Mouse (Mus musculus): ENCODE measurements at regions not wholly inside any gene's neighbourhood (a gene's known extent, or its start where the extent isn't known, plus 50 kb on each side); places are given as distances from the start of the nearest gene placed in this dataset.

DNA sequence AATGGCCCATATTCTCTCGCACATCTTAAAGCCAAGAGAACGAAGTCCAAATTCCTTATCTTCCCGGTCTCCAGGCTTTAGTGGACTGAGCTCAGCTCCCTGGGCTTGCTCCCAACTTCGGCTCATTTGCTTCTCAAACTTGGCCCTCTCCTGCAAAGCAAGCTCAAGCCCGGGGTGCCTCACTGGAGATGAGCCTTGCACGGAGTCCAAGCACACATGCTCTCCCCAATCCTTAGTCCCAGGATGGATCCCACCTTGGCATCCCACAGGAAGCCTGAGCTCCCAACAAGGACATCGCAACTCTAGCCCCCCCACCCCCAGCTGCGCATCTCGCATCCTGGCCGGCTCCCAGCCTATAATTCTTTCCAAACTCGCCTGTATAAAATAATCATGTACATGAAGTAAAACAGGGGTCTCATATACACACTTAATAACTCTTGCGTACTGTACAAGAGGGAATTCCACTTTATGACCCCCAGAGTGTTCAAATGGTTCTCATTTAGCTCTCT lies 242.9 kb upstream of the Tbx3 start:
- H3K9me3 ChIP-seq (ENCODE audit: control insufficient read depth, low read length) = no peaks in the 10 kb centered on the region
- WGBS = 85% methylated on average over 12 of the region's 12 CpGs

DNA sequence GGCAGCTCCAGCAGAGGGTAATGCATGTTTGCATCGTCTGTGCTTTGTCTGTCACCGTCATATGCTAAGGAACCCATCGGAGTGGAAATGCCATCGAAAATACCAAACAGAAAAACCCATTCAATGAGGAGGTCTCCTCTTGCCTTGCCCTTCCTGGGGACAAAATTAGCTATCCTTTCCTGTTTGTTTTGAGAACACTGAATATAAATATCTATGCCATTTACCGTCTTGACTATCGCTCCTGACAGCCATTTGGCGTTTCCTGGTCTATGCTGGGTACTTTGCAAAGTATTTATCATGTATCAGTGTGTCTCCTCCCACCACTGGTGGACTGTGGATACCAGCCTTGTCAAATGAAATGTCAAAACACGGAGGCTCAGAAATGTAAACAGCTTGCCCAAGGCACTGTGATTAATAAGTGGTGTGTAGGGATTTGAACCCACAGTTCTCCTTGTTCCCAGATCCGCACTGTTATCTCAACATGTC lies 239.2 kb upstream of the Tbx3 start:
- Histone ChIP-seq H3K4me2 (ENCODE audit: low read depth) (no peak overlapping the region), H3K27ac (ENCODE audit: low read depth, low read length) (no peak overlapping the region), H3K36me3 (ENCODE audit: control insufficient read depth, insufficient read depth, low read length) (no peaks in the 10 kb centered on the region), H3K9ac (ENCODE audit: low read length) (no peak overlapping the region), H3K9me3 (ENCODE audit: control insufficient read depth, low read length) (no peaks in the 10 kb centered on the region), H3K27me3 (ENCODE audit: control insufficient read depth, insufficient read depth, low read length) (no peaks in the 10 kb centered on the region), H3K4me3 (ENCODE audit: low read depth, low read length) (no peak overlapping the region), H3K4me1 (ENCODE audit: control insufficient read depth, insufficient read depth, low read length) (no peaks in the 10 kb centered on the region)
- 88% methylated on average over 9 of the region's 9 CpGs for WGBS
- DNase-seq (ENCODE audit: low spot score) = no peak
- no peak for ATAC-seq (ENCODE audit: insufficient read depth, low FRiP score, low TSS enrichment)

More for the DNA sequence above, 242.9 kb upstream of the Tbx3 start:
- Histone ChIP-seq H3K9ac (ENCODE audit: low read length) (no peak overlapping the region), H3K4me1 (ENCODE audit: control insufficient read depth, insufficient read depth, low read length) (no peaks in the 10 kb centered on the region), H3K36me3 (ENCODE audit: control insufficient read depth, insufficient read depth, low read length) (no peaks in the 10 kb centered on the region), H3K4me3 (ENCODE audit: low read depth, low read length) (no peak overlapping the region), H3K27ac (ENCODE audit: low read depth, low read length) (no peak overlapping the region), H3K27me3 (ENCODE audit: control insufficient read depth, insufficient read depth, low read length) (no peaks in the 10 kb centered on the region), H3K4me2 (ENCODE audit: low read depth) (no peak overlapping the region)
- ATAC-seq (ENCODE audit: insufficient read depth, low FRiP score, low TSS enrichment) (no peak), DNase-seq (ENCODE audit: low spot score) (no peak)

DNA sequence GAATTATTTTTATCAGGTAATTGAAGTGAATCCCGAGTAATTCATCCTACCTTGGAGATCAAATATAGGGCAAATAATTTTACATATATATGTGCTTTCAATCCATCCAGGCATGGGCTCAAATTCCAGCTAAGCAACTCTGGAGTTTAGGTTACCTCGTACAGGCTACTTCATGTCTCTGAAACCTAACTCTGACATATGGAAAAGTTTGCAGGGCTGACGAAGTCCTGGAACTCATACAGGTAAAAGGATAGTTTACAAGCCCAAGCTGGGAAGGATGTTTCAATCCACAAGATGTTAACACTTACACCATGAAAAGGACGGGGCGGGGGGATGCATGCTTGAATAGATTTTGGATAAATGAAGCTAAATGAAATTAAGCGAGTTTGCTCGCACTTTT lies 235.9 kb upstream of the Tbx3 start:
- no peak for DNase-seq (ENCODE audit: low spot score)
- 60% methylated on average over 7 of the region's 7 CpGs for WGBS

DNA sequence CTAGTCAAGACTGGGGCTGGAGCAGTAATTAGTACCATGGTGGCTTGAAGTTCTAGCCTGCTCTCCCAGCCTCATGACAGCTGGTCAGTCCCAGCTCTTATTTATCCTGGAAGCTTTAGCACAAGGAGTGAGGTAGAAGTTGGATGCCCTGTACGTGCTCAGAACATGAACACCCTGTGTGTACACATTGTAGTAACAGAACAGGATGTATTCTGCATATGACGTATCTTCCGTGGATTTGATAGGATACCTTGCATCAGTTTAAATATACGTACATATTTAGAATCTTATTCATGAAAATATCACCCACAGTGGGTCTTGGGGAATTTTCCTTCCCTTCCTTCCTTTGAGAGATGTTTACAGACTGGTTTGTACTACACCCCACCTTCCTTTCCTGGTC lies 222.0 kb upstream of the Tbx3 start:
- Histone ChIP-seq H3K27ac (ENCODE audit: low read depth, low read length) (no peak overlapping the region), H3K9ac (ENCODE audit: low read length) (no peak overlapping the region), H3K36me3 (ENCODE audit: control insufficient read depth, insufficient read depth, low read length) (no peaks in the 10 kb centered on the region), H3K27me3 (ENCODE audit: control insufficient read depth, insufficient read depth, low read length) (no peaks in the 10 kb centered on the region), H3K4me2 (ENCODE audit: low read depth) (no peak overlapping the region), H3K9me3 (ENCODE audit: control insufficient read depth, low read length) (no peaks in the 10 kb centered on the region), H3K4me1 (ENCODE audit: control insufficient read depth, insufficient read depth, low read length) (no peaks in the 10 kb centered on the region), H3K4me3 (ENCODE audit: low read depth, low read length) (no peak overlapping the region)
- WGBS = 89% methylated on average over 4 of the region's 4 CpGs
- ATAC-seq (ENCODE audit: insufficient read depth, low FRiP score, low TSS enrichment) (no peak), DNase-seq (ENCODE audit: low spot score) (no peak)

More for the DNA sequence above, 235.9 kb upstream of the Tbx3 start:
- Histone ChIP-seq H3K9me3 (ENCODE audit: control insufficient read depth, low read length) (no peaks in the 10 kb centered on the region), H3K9ac (ENCODE audit: low read length) (no peak overlapping the region), H3K4me3 (ENCODE audit: low read depth, low read length) (no peak overlapping the region), H3K4me2 (ENCODE audit: low read depth) (no peak overlapping the region), H3K4me1 (ENCODE audit: control insufficient read depth, insufficient read depth, low read length) (no peaks in the 10 kb centered on the region), H3K27ac (ENCODE audit: low read depth, low read length) (no peak overlapping the region), H3K36me3 (ENCODE audit: control insufficient read depth, insufficient read depth, low read length) (no peaks in the 10 kb centered on the region), H3K27me3 (ENCODE audit: control insufficient read depth, insufficient read depth, low read length) (no peaks in the 10 kb centered on the region)
- ATAC-seq (ENCODE audit: insufficient read depth, low FRiP score, low TSS enrichment) = no peak

DNA sequence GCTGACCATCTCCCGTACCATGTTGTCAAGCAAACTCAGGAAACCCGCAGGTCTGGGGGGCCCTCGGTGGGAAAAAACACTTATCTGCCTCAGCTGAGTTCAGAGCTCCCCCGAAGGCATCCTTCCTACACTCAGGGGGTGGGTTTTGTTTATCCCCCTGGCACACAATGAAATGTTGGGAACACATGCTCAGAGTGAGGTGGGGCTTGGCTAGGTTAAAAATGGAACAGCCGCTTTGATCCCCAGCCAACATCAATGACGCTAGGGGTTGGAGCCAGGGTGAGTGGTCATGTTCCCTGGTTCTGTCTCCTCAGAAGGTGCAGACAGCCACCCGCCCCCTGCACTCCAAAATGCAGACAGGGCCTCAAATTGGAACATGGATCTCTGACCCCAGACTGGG lies 221.3 kb upstream of the Tbx3 start:
- DNase-seq (ENCODE audit: low spot score) (no peak), ATAC-seq (ENCODE audit: insufficient read depth, low FRiP score, low TSS enrichment) (no peak)
- H3K4me2 ChIP-seq (ENCODE audit: low read depth) = no peak overlapping the region
- WGBS = 76% methylated on average over 7 of the region's 7 CpGs
- no peaks in the 10 kb centered on the region for H3K27me3 ChIP-seq (ENCODE audit: control insufficient read depth, insufficient read depth, low read length)
- H3K4me3 ChIP-seq (ENCODE audit: low read depth, low read length) = no peak overlapping the region
- no peaks in the 10 kb centered on the region for H3K36me3 ChIP-seq (ENCODE audit: control insufficient read depth, insufficient read depth, low read length)
- no peak overlapping the region for H3K27ac ChIP-seq (ENCODE audit: low read depth, low read length)
- H3K4me1 ChIP-seq (ENCODE audit: control insufficient read depth, insufficient read depth, low read length) = no peaks in the 10 kb centered on the region
- H3K9ac ChIP-seq (ENCODE audit: low read length) = no peak overlapping the region
- H3K9me3 ChIP-seq (ENCODE audit: control insufficient read depth, low read length) = no peaks in the 10 kb centered on the region

DNA sequence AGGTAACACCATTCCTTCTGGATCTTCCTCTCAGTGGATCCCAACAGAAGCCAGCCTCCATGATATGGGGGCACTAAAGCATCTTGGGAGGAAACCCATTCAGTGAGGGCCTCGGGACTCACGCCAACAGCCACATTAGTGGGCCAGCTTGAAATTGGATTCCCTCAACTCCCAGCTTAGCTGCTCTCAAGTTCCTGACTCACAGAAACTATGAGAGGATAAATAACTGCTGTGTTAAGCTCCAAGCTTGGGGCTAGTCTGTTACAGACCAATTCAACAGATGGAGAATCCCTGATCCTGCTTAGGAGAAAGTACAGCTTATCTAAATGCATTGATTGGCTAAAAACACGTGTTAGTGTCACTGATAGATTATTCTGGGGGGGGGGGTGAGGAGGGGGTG lies 210.7 kb upstream of the Tbx3 start:
- DNase-seq (ENCODE audit: low spot score) = no peak
- no peaks in the 10 kb centered on the region for H3K4me1 ChIP-seq (ENCODE audit: control insufficient read depth, insufficient read depth, low read length)
- no peaks in the 10 kb centered on the region for H3K27me3 ChIP-seq (ENCODE audit: control insufficient read depth, insufficient read depth, low read length)
- H3K9ac ChIP-seq (ENCODE audit: low read length) = no peak overlapping the region
- no peak overlapping the region for H3K27ac ChIP-seq (ENCODE audit: low read depth, low read length)
- 86% methylated on average over 3 of the region's 3 CpGs for WGBS
- no peak overlapping the region for H3K4me2 ChIP-seq (ENCODE audit: low read depth)
- no peak for ATAC-seq (ENCODE audit: insufficient read depth, low FRiP score, low TSS enrichment)
- H3K9me3 ChIP-seq (ENCODE audit: control insufficient read depth, low read length) = no peaks in the 10 kb centered on the region
- H3K36me3 ChIP-seq (ENCODE audit: control insufficient read depth, insufficient read depth, low read length) = no peaks in the 10 kb centered on the region
- no peak overlapping the region for H3K4me3 ChIP-seq (ENCODE audit: low read depth, low read length)

DNA sequence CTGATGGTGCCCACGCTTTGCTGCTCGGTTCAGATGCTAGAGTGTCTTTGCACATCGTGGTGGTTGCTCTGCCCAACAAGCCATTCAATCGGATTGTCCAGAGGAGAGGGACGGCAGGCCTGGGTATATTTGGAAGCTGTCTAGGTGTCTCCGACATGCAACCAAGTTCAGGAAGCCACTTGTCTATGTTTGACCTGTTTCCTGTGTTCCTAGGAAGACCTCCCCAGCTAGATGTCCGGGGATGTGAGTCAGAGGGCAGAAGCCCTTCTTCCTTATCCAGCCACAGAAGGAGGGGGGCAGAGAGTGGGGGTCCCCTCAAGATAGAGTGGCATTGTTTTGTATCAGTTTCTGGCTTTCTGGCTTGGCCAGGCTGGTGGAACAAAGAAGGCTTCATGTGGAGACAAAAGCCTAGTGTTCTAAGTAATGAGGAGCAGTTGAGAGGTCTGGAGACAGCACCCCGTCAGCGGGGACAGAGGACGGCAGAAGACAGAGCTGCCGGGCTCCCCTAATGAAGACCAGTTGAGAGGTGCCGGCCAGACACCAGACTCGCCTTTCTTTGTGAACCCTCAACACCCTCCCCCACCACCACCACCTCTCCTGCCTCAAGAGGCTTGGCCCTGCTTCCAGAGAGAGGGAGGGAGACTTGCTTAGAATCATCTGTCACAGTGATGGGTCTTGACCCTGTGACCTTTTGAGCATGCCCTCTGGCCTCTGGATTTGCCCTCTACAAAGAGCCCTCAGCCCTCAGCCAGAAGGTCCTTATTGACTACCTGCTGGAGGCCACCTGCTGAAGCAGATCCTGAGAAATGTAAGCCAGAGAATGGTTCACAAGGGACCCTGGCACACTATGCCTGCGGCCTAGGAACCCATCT lies 207.6 kb upstream of the Tbx3 start:
- DNase-seq (ENCODE audit: low spot score) (no peak), ATAC-seq (ENCODE audit: insufficient read depth, low FRiP score, low TSS enrichment) (no peak)
- no peaks in the 10 kb centered on the region for H3K27me3 ChIP-seq (ENCODE audit: control insufficient read depth, insufficient read depth, low read length)
- no peaks in the 10 kb centered on the region for H3K9me3 ChIP-seq (ENCODE audit: control insufficient read depth, low read length)
- H3K9ac ChIP-seq (ENCODE audit: low read length) = no peak overlapping the region
- no peak overlapping the region for H3K4me3 ChIP-seq (ENCODE audit: low read depth, low read length)
- no peaks in the 10 kb centered on the region for H3K36me3 ChIP-seq (ENCODE audit: control insufficient read depth, insufficient read depth, low read length)
- no peaks in the 10 kb centered on the region for H3K4me1 ChIP-seq (ENCODE audit: control insufficient read depth, insufficient read depth, low read length)
- H3K27ac ChIP-seq (ENCODE audit: low read depth, low read length) = no peak overlapping the region
- H3K4me2 ChIP-seq (ENCODE audit: low read depth) = no peak overlapping the region
- 53% methylated on average over 14 of the region's 14 CpGs for WGBS

DNA sequence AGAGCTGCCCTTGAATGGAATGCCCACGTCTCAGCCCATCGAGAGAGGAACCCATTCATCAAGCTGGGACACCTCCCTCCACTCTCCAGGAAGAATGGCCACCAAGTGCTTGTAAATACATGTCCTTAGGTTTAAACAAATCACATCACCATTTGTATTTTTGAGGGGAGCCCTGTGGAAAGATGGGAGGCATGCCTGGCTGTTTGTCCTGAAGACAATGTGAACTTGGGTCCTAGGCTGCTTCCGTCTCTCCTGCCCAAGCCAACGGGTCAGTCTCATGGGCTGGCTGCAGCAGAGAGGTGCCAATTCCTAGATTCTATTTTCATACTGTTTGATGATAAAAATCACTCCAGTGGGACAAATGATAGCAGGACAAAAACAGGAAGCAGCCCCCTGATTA lies 205.9 kb upstream of the Tbx3 start:
- WGBS = 74% methylated on average over 4 of the region's 4 CpGs
- Histone ChIP-seq H3K4me1 (ENCODE audit: control insufficient read depth, insufficient read depth, low read length) (no peaks in the 10 kb centered on the region), H3K27me3 (ENCODE audit: control insufficient read depth, insufficient read depth, low read length) (no peaks in the 10 kb centered on the region), H3K4me3 (ENCODE audit: low read depth, low read length) (no peak overlapping the region), H3K9ac (ENCODE audit: low read length) (no peak overlapping the region), H3K36me3 (ENCODE audit: control insufficient read depth, insufficient read depth, low read length) (no peaks in the 10 kb centered on the region), H3K4me2 (ENCODE audit: low read depth) (no peak overlapping the region), H3K27ac (ENCODE audit: low read depth, low read length) (no peak overlapping the region), H3K9me3 (ENCODE audit: control insufficient read depth, low read length) (no peaks in the 10 kb centered on the region)
- DNase-seq (ENCODE audit: low spot score) = no peak
- no peak for ATAC-seq (ENCODE audit: insufficient read depth, low FRiP score, low TSS enrichment)

Data from neural tube, embryonic 11.5 days (tissue).